ENCODE assay signal across 15 mouse cellular contexts in genomic region chr4:124988382-124988781, GRCm38 (mm10). TPM values are rescaled to one million over a fixed set of nuclear protein-coding genes. Genes with fewer than 3 reads are reported as not detected.
DNase-seq lines count a peak whose midpoint lies in the region; ATAC-seq and TF ChIP-seq lines count a peak whose summit lies in the region.
"Had no signal": no experiment of that assay in that cellular context is flagged by ENCODE, and none has a peak within 500 bp of the region (broad histone marks: within the 10 kb centered on the region; RNA-seq: fewer than 3 reads in every experiment).

No protein-coding gene starts in this region.

- dilution Hi-C loops in CH12.LX (cut with MboI; ENCODE audit: extremely low pct_ligation_motif_present, extremely low pct_unique_long_range_greater_than_20kb, low sequenced_read_pairs) = no loop called here

- H3K27me3 ChIP-seq in forebrain, embryonic 11.5 days (ENCODE audit: control insufficient read depth, insufficient read depth, low read length) = peaks cover 53% of the 10 kb centered on the region
- peaks cover 71% of the 10 kb centered on the region for H3K27me3 ChIP-seq in forebrain, embryonic 16.5 days (replicated peaks; ENCODE audit: control insufficient read depth, insufficient read depth, low read length)
- H3K27me3 ChIP-seq in kidney, embryonic 14.5 days (ENCODE audit: control insufficient read depth, insufficient read depth, low read length) = peaks cover 64% of the 10 kb centered on the region
- H3K27me3 ChIP-seq in CH12.LX (replicated peaks) = peaks cover 21% of the 10 kb centered on the region
- peaks cover 83% of the 10 kb centered on the region for H3K27me3 ChIP-seq in hindbrain, embryonic 14.5 days (ENCODE audit: control insufficient read depth, insufficient read depth, low read length)

- no peaks in the 10 kb centered on the region for H3K36me3 ChIP-seq in forebrain, embryonic 11.5 days (ENCODE audit: control insufficient read depth, insufficient read depth, low read length)
- H3K36me3 ChIP-seq in forebrain, embryonic 16.5 days (ENCODE audit: control insufficient read depth, insufficient read depth) = no peaks in the 10 kb centered on the region
- H3K36me3 ChIP-seq in kidney, embryonic 14.5 days (ENCODE audit: control insufficient read depth, insufficient read depth, low read length) = no peaks in the 10 kb centered on the region
- H3K36me3 ChIP-seq in CH12.LX (replicated peaks in 1 of 2; ENCODE audit: control insufficient read depth in 1 of 2, insufficient read depth in 1 of 2, low read length in 1 of 2) = no peaks in the 10 kb centered on the region
- no peaks in the 10 kb centered on the region for H3K36me3 ChIP-seq in hindbrain, embryonic 14.5 days (replicated peaks; ENCODE audit: control insufficient read depth, insufficient read depth)
- H3K36me3 ChIP-seq: heart, embryonic 15.5 days; liver, embryonic 15.5 days had no signal

- H3K27ac ChIP-seq in forebrain, embryonic 11.5 days (ENCODE audit: low read depth, low read length) = peak overlapping the region; percentile 21; the same call in 1 of the 2 replicates
- H3K27ac ChIP-seq in forebrain, embryonic 16.5 days (ENCODE audit: low read length) = no peak overlapping the region
- H3K27ac ChIP-seq in kidney, embryonic 14.5 days (ENCODE audit: low read depth, low read length) = 0 out of 2 replicates have a peak overlapping the region, but pooled peaks have one; percentile 69
- H3K27ac ChIP-seq in CH12.LX (ENCODE audit: insufficient read depth, low read depth) = no peak overlapping the region
- H3K27ac ChIP-seq in hindbrain, embryonic 14.5 days = no peak overlapping the region
- H3K27ac ChIP-seq: heart, embryonic 15.5 days; liver, embryonic 15.5 days had no signal

- in situ Hi-C loops in CH12.LX (cut with MboI; ENCODE audit: low pct_ligation_motif_present, low pct_unique_long_range_greater_than_20kb, low sequenced_read_pairs) = no loop called here

- peaks cover 25% of the 10 kb centered on the region for H3K4me1 ChIP-seq in forebrain, embryonic 11.5 days (replicated peaks; ENCODE audit: control insufficient read depth, insufficient read depth, low read length)
- peaks cover 19% of the 10 kb centered on the region for H3K4me1 ChIP-seq in forebrain, embryonic 16.5 days (replicated peaks; ENCODE audit: control insufficient read depth, insufficient read depth, low read length)
- H3K4me1 ChIP-seq in kidney, embryonic 14.5 days (ENCODE audit: control insufficient read depth, insufficient read depth, low read length) = peaks cover 34% of the 10 kb centered on the region
- H3K4me1 ChIP-seq in CH12.LX (ENCODE audit: control insufficient read depth in 1 of 2, insufficient read depth in 2 of 2) = peaks cover 34 to 48% of the 10 kb centered on the region in 2 experiments
- peaks cover 17% of the 10 kb centered on the region; the same call in 1 of the 2 replicates for H3K4me1 ChIP-seq in hindbrain, embryonic 14.5 days (replicated peaks; ENCODE audit: control insufficient read depth, insufficient read depth, low read length)

- H3K9ac ChIP-seq in forebrain, embryonic 11.5 days (ENCODE audit: low read length) = peak overlapping the region; percentile 30
- no peak overlapping the region for H3K9ac ChIP-seq in forebrain, embryonic 16.5 days (replicated peaks; ENCODE audit: low read depth, low read length)
- H3K9ac ChIP-seq in kidney, embryonic 14.5 days (ENCODE audit: low read depth, low read length) = 0 out of 2 replicates have a peak overlapping the region, but pooled peaks have one; percentile 18
- no peak overlapping the region for H3K9ac ChIP-seq in CH12.LX (ENCODE audit: insufficient read depth, low read depth)
- no peak overlapping the region for H3K9ac ChIP-seq in hindbrain, embryonic 14.5 days
- H3K9ac ChIP-seq: heart, embryonic 15.5 days; liver, embryonic 15.5 days had no signal

- H3K4me2 ChIP-seq in forebrain, embryonic 11.5 days (ENCODE audit: low read depth, low read length, severe bottlenecking) = peak overlapping the region; percentile 31; the same call in 1 of the 2 replicates
- H3K4me2 ChIP-seq in forebrain, embryonic 16.5 days (ENCODE audit: low read length) = no peak overlapping the region
- H3K4me2 ChIP-seq in kidney, embryonic 14.5 days (replicated peaks; ENCODE audit: low read depth, low read length) = peak overlapping the region; percentile 63
- peak overlapping the region; percentile 24 for H3K4me2 ChIP-seq in CH12.LX (ENCODE audit: insufficient read depth, low read depth, poor library complexity, severe bottlenecking)
- peak overlapping the region; percentile 28; the same call in 1 of the 2 replicates for H3K4me2 ChIP-seq in hindbrain, embryonic 14.5 days (replicated peaks)
- H3K4me2 ChIP-seq: heart, embryonic 15.5 days; liver, embryonic 15.5 days had no signal

- WGBS in forebrain, embryonic 11.5 days = 16% methylated on average over 9 of the region's 9 CpGs
- 23% methylated on average over 9 of the region's 9 CpGs for WGBS in forebrain, embryonic 16.5 days
- 12% methylated on average over 9 of the region's 9 CpGs for WGBS in kidney, embryonic 14.5 days
- 29% methylated on average over 9 of the region's 9 CpGs for WGBS in hindbrain, embryonic 14.5 days

- no peak for TF ChIP-seq POLR2A in CH12.LX (IDR thresholded peaks at IDR 0.05; ENCODE audit: low read depth, low read length)

- no peaks in the 10 kb centered on the region for H3K9me3 ChIP-seq in forebrain, embryonic 11.5 days (ENCODE audit: control insufficient read depth, low read length)
- H3K9me3 ChIP-seq in forebrain, embryonic 16.5 days (ENCODE audit: control insufficient read depth, low read length) = no peaks in the 10 kb centered on the region
- no peaks in the 10 kb centered on the region for H3K9me3 ChIP-seq in kidney, embryonic 14.5 days (ENCODE audit: control insufficient read depth, low read length)
- peaks cover 2% of the 10 kb centered on the region for H3K9me3 ChIP-seq in CH12.LX (replicated peaks; ENCODE audit: low read length)
- no peaks in the 10 kb centered on the region for H3K9me3 ChIP-seq in hindbrain, embryonic 14.5 days (ENCODE audit: control insufficient read depth, low read length)
- H3K9me3 ChIP-seq: heart, embryonic 15.5 days; liver, embryonic 15.5 days had no signal

- no peak for TF ChIP-seq RAD21 in CH12.LX (IDR thresholded peaks at IDR 0.05; ENCODE audit: low read depth, low read length)

- DNase-seq in forebrain, embryonic 11.5 days (ENCODE audit: low spot score) = no peak
- no peak for DNase-seq in kidney, postnatal 14 days
- no peak for DNase-seq in CH12.LX (ENCODE audit: extremely low read depth)
- no peak for DNase-seq in hindbrain, embryonic 14.5 days (ENCODE audit: low spot score)
- no peak for DNase-seq in retina, embryonic 14.5 days (ENCODE audit: low spot score)
- DNase-seq: adrenal gland, postnatal 36 days; gastrocnemius, postnatal 14 days; kidney, adult 9 months; lung, postnatal 4 days; thymus, adult 18-20 months had no signal

- H3K79me2 ChIP-seq in CH12.LX (replicated peaks; ENCODE audit: control insufficient read depth, extremely low read depth, insufficient read depth, poor library complexity, severe bottlenecking) = no peaks in the 10 kb centered on the region

- ATAC-seq in forebrain, embryonic 11.5 days (replicated peaks; ENCODE audit: low FRiP score) = no peak
- no peak for ATAC-seq in forebrain, embryonic 16.5 days
- no peak for ATAC-seq in kidney, embryonic 14.5 days (ENCODE audit: low FRiP score, low TSS enrichment)
- ATAC-seq in hindbrain, embryonic 14.5 days (ENCODE audit: low FRiP score) = no peak
- ATAC-seq in CD4-positive, CD25-positive, alpha-beta regulatory T cell, adult 4 months = no peak

- no peak for TF ChIP-seq EP300 in CH12.LX (IDR thresholded peaks at IDR 0.05; ENCODE audit: low read length)

- no peak for TF ChIP-seq CTCF in CH12.LX (conservative IDR thresholded peaks at IDR 0.05 in 1 of 2, IDR thresholded peaks at IDR 0.05 in 1 of 2; ENCODE audit: low read depth in 2 of 2, low read length in 2 of 2)

- H3K4me3 ChIP-seq in forebrain, embryonic 11.5 days (ENCODE audit: low read depth, low read length) = peak overlapping the region; percentile 47; the same call in 1 of the 2 replicates
- no peak overlapping the region for H3K4me3 ChIP-seq in forebrain, embryonic 16.5 days (replicated peaks; ENCODE audit: low read length)
- H3K4me3 ChIP-seq in kidney, embryonic 14.5 days (ENCODE audit: low read length) = peak overlapping the region; percentile 52
- H3K4me3 ChIP-seq in CH12.LX (replicated peaks in 1 of 3; ENCODE audit: low read depth in 2 of 3, low read length in 2 of 3, poor library complexity in 1 of 3) = no peak overlapping the region
- no peak overlapping the region for H3K4me3 ChIP-seq in hindbrain, embryonic 14.5 days (replicated peaks; ENCODE audit: low read length)
- H3K4me3 ChIP-seq: heart, embryonic 15.5 days; liver, embryonic 15.5 days had no signal

RNA-seq across cellular contexts. Expression of gene Rspo1, which starts 2.2 kb away (rescaled TPM):
- polyA plus RNA-seq in forebrain, embryonic 11.5 days (2014; fragmentation: Nextera tagmentation; extraction: Ambion mirVana) = 56.2 and 64.8 TPM in 2 replicates
- 1.1 and 1.3 TPM in 2 replicates for polyA plus RNA-seq in forebrain, embryonic 16.5 days (2015; fragmentation: Nextera tagmentation; extraction: Ambion mirVana)
- 40.0 and 44.8 TPM in 2 replicates for polyA plus RNA-seq in kidney, embryonic 14.5 days (2014; fragmentation: Nextera tagmentation; extraction: Ambion mirVana)
- total RNA-seq in CH12.LX (2012; rRNA removed) = 0.25 and 0.29 TPM in 2 replicates
- 0.31 and 0.36 TPM in 2 replicates for total RNA-seq in CH12.LX (2014; rRNA removed)
- polyA plus RNA-seq in CH12.LX (2012; ENCODE audit: insufficient read length, low read depth) = 0.50 and 0.87 TPM in 2 replicates
- 1.2 and 1.9 TPM in 2 replicates for polyA plus RNA-seq in hindbrain, embryonic 14.5 days (2014; fragmentation: Nextera tagmentation; extraction: Ambion mirVana)
- not detected for polyA plus RNA-seq in CD4-positive, CD25-positive, alpha-beta regulatory T cell, adult 4 months (2017; shearing (Covaris generic))

RNA-seq across cellular contexts. Expression of gene Gnl2, which starts 28.0 kb away (rescaled TPM):
- 95.5 and 98.5 TPM in 2 replicates for polyA plus RNA-seq in forebrain, embryonic 11.5 days (2014; fragmentation: Nextera tagmentation; extraction: Ambion mirVana)
- 101 and 107 TPM in 2 replicates for polyA plus RNA-seq in forebrain, embryonic 16.5 days (2015; fragmentation: Nextera tagmentation; extraction: Ambion mirVana)
- polyA plus RNA-seq in kidney, embryonic 14.5 days (2014; fragmentation: Nextera tagmentation; extraction: Ambion mirVana) = 56.9 and 95.5 TPM in 2 replicates
- total RNA-seq in CH12.LX (2012; rRNA removed) (65.0 and 79.1 TPM in 2 replicates), CH12.LX (2014; rRNA removed) (66.8 and 80.4 TPM in 2 replicates)
- 139 and 162 TPM in 2 replicates for polyA plus RNA-seq in CH12.LX (2012; ENCODE audit: insufficient read length, low read depth)
- polyA plus RNA-seq in hindbrain, embryonic 14.5 days (2014; fragmentation: Nextera tagmentation; extraction: Ambion mirVana) = 81.6 and 86.1 TPM in 2 replicates
- 10 to 100 TPM; 72.3 to 96.7 TPM for polyA plus RNA-seq in CD4-positive, CD25-positive, alpha-beta regulatory T cell, adult 4 months (2017; shearing (Covaris generic))

RNA-seq across cellular contexts. Expression of gene Cdca8, which starts 49.3 kb away (rescaled TPM):
- polyA plus RNA-seq in forebrain, embryonic 11.5 days (2014; fragmentation: Nextera tagmentation; extraction: Ambion mirVana) = 284 and 293 TPM in 2 replicates
- 70.0 and 76.6 TPM in 2 replicates for polyA plus RNA-seq in forebrain, embryonic 16.5 days (2015; fragmentation: Nextera tagmentation; extraction: Ambion mirVana)
- polyA plus RNA-seq in kidney, embryonic 14.5 days (2014; fragmentation: Nextera tagmentation; extraction: Ambion mirVana) = 151 and 152 TPM in 2 replicates
- total RNA-seq in CH12.LX (2012; rRNA removed) (101 and 111 TPM in 2 replicates), CH12.LX (2014; rRNA removed) (55.2 and 58.8 TPM in 2 replicates)
- polyA plus RNA-seq in CH12.LX (2012; ENCODE audit: insufficient read length, low read depth) = 174 and 188 TPM in 2 replicates
- polyA plus RNA-seq in hindbrain, embryonic 14.5 days (2014; fragmentation: Nextera tagmentation; extraction: Ambion mirVana) = 19.0 and 28.7 TPM in 2 replicates
- 10 to 100 TPM; 12.6 to 31.4 TPM for polyA plus RNA-seq in CD4-positive, CD25-positive, alpha-beta regulatory T cell, adult 4 months (2017; shearing (Covaris generic))

RNA-seq across cellular contexts. Expression of gene 9930104L06Rik, which starts 51.5 kb away (rescaled TPM):
- polyA plus RNA-seq in forebrain, embryonic 11.5 days (2014; fragmentation: Nextera tagmentation; extraction: Ambion mirVana) = 5.9 and 6.1 TPM in 2 replicates
- polyA plus RNA-seq in forebrain, embryonic 16.5 days (2015; fragmentation: Nextera tagmentation; extraction: Ambion mirVana) = 17.1 and 17.2 TPM in 2 replicates
- polyA plus RNA-seq in kidney, embryonic 14.5 days (2014; fragmentation: Nextera tagmentation; extraction: Ambion mirVana) = 4.8 and 5.0 TPM in 2 replicates
- 12.3 and 14.5 TPM in 2 replicates for total RNA-seq in CH12.LX (2012; rRNA removed)
- total RNA-seq in CH12.LX (2014; rRNA removed) = 10.7 and 14.8 TPM in 2 replicates
- 15.3 and 15.9 TPM in 2 replicates for polyA plus RNA-seq in CH12.LX (2012; ENCODE audit: insufficient read length, low read depth)
- 4.1 and 5.2 TPM in 2 replicates for polyA plus RNA-seq in hindbrain, embryonic 14.5 days (2014; fragmentation: Nextera tagmentation; extraction: Ambion mirVana)
- polyA plus RNA-seq in CD4-positive, CD25-positive, alpha-beta regulatory T cell, adult 4 months (2017; shearing (Covaris generic)) = 10 to 100 TPM; 13.0 to 24.8 TPM

Comparison
In these comparisons a context has a peak if more than half of its experiments do, and no peak if none do; other contexts are left out.
1. H3K27ac ChIP-seq: peak in forebrain, embryonic 11.5 days (single experiment) and kidney, embryonic 14.5 days (single experiment); none in forebrain, embryonic 16.5 days (single experiment), CH12.LX (single experiment) and hindbrain, embryonic 14.5 days (single experiment).
2. H3K4me3 ChIP-seq: peak in forebrain, embryonic 11.5 days (single experiment) and kidney, embryonic 14.5 days (single experiment); none in forebrain, embryonic 16.5 days (single experiment), CH12.LX (0 of 3) and hindbrain, embryonic 14.5 days (single experiment).
3. H3K9ac ChIP-seq: peak in forebrain, embryonic 11.5 days (single experiment) and kidney, embryonic 14.5 days (single experiment); none in forebrain, embryonic 16.5 days (single experiment), CH12.LX (single experiment) and hindbrain, embryonic 14.5 days (single experiment).
4. RNA of gene Rspo1, which starts 2.2 kb away (polyA plus RNA-seq): 56.2 to 64.8 TPM in forebrain, embryonic 11.5 days and 40.0 to 44.8 TPM in kidney, embryonic 14.5 days; 1.2 to 1.9 TPM in hindbrain, embryonic 14.5 days, 1.1 to 1.3 TPM in forebrain, embryonic 16.5 days, 0.50 to 0.87 TPM in CH12.LX and not detected in CD4-positive, CD25-positive, alpha-beta regulatory T cell, adult 4 months; every median in the first group is over 10 times any median in the second.